Mouse (Mus musculus): ENCODE measurements around the gene Map4k2.
"Not testable (repeated sequence)": the region's sequence is repeated elsewhere in the genome, so short reads cannot be mapped to it uniquely, and the experiment has no call there.

The Map4k2 gene

GRCm38 (mm10) chr19:6306586-6306985 lies 34.3 kb upstream of the Map4k2 start:
- Histone ChIP-seq H3K27me3 (ENCODE audit: control insufficient read depth, insufficient read depth, low read length, poor library complexity, severe bottlenecking) (no peaks in the 10 kb centered on the region), H3K36me3 (ENCODE audit: control insufficient read depth, insufficient read depth, low read length, poor library complexity, severe bottlenecking) (no peaks in the 10 kb centered on the region)
- peak; percentile 87 for DNase-seq (ENCODE audit: low read depth, low spot score)

DNA sequence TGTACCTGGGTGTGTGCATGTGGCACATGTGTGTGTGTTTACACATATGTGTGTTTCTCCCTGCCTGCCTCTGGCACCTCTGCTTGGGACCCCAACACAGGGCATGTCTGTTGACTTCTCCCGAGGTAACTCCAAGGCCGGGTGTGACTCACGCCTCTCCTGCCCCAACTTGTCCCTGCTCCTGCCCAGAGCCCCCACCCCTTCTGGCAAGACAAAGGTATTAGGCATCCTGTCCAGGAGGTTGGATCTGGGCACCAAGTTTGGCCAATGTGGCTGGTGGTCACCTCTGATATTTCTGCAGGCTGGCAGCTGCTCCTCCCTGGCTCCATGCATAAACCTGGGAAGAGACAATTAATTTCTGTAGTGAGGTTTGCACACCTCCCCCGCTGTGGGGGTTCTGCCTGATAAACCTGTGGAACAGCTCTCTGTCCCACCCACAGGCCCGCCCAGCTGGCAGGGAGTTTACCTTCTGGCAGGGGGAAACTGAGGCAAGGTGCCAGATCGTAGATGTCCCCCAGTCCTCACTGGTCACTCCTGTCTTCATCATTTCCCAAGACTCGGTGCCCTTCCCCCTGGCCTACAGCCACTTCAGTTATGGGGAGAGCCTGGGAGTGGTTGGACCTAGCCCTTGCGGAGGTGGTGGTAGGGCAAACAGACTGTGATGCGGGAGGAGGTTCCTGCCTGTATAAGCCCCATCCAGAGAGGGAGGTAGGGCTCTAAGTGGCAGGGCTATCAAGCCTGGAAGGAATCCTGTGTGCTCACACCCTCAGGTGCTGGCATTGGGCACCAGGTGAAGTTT lies 33.0 kb upstream of the Map4k2 start:
- Histone ChIP-seq H3K27me3 (ENCODE audit: control insufficient read depth, insufficient read depth, low read length, poor library complexity, severe bottlenecking) (no peaks in the 10 kb centered on the region), H3K36me3 (ENCODE audit: control insufficient read depth, insufficient read depth, low read length, poor library complexity, severe bottlenecking) (no peaks in the 10 kb centered on the region)
- DNase-seq (ENCODE audit: low read depth, low spot score) = no peak

GRCm38 (mm10) chr19:6310181-6310580 lies 30.8 kb upstream of the Map4k2 start:
- Histone ChIP-seq H3K27me3 (ENCODE audit: control insufficient read depth, insufficient read depth, low read length, poor library complexity, severe bottlenecking) (no peaks in the 10 kb centered on the region), H3K36me3 (ENCODE audit: control insufficient read depth, insufficient read depth, low read length, poor library complexity, severe bottlenecking) (no peaks in the 10 kb centered on the region)
- no peak for DNase-seq (ENCODE audit: low read depth, low spot score)

DNA sequence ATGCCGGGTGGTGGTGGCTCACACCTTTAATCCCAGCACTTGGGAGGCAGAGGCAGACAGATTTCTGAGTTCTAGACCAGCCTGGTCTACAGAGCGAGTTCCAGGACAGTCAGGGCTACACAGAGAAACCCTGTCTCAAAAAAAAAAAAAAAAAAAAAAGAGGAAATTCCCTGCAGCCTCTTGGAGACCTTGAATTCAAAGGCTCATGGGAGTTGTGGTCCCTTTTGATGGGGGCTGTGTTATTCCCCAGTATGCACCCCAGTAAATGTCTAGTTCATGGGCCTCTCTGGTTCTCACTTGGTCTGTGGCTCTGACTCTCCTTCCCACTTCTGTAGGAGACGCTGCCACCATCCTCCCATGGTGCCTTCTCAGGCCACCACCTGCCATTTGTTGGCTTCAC lies 29.2 kb upstream of the Map4k2 start:
- H3K27me3 ChIP-seq (ENCODE audit: control insufficient read depth, insufficient read depth, low read length, poor library complexity, severe bottlenecking); H3K36me3 ChIP-seq (ENCODE audit: control insufficient read depth, insufficient read depth, low read length, poor library complexity, severe bottlenecking); DNase-seq (ENCODE audit: low read depth, low spot score): not testable (repeated sequence)

DNA sequence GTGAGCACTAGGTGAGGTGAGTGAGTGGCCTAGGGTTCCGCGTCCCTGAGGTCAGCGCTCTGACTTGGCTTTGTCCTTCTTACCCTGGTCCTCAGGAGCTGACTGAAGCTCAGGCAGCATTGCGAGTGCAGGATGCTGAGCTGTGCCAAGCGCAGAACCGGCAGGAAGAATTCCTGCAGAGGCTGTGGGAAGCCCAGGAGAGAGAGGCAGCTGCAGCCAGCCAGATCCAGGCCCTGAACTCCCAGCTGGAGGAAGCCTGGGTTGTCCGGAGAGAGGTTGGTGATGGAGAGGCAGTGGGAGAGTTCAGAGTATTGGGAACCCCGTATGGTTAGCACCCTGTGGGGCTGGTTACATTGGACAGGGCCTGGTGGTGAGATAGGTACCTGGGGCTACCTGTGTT lies 27.1 kb upstream of the Map4k2 start:
- Histone ChIP-seq H3K36me3 (ENCODE audit: control insufficient read depth, insufficient read depth, low read length, poor library complexity, severe bottlenecking) (0 out of 2 replicates have a peak, but pooled peaks cover 1% of the 10 kb centered on the region), H3K27me3 (ENCODE audit: control insufficient read depth, insufficient read depth, low read length, poor library complexity, severe bottlenecking) (no peaks in the 10 kb centered on the region)
- no peak for DNase-seq (ENCODE audit: low read depth, low spot score)

- Histone ChIP-seq H3K27me3 (ENCODE audit: control insufficient read depth, insufficient read depth, low read length, poor library complexity, severe bottlenecking) (no peaks in the 10 kb centered on the region), H3K36me3 (ENCODE audit: control insufficient read depth, insufficient read depth, low read length, poor library complexity, severe bottlenecking) (0 out of 2 replicates have a peak, but pooled peaks cover 1% of the 10 kb centered on the region)
- no peak for DNase-seq (ENCODE audit: low read depth, low spot score)
Observed at GRCm38 (mm10) chr19:6314513-6314912, 26.4 kb upstream of the Map4k2 start.

DNA sequence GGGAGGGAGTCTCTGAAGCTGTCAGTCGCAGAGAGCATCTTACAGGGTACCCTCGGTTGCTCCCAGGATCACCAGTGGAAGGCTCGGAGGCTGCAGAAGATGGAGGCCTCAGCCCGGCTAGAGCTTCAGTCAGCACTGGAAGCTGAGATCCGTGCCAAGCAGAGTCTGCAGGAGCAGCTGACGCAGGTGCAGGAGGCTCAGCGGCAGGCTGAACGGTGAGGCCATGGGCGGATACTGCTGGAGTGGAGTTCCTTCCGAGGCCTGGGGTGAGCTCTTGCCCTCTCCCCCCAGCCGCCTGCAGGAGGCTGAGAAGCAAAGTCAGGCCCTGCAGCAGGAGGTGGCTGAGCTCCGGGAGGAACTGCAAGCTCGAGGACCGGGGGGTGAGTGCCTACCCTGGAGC lies 25.4 kb upstream of the Map4k2 start:
- H3K36me3 ChIP-seq (ENCODE audit: control insufficient read depth, insufficient read depth, low read length, poor library complexity, severe bottlenecking) = 0 out of 2 replicates have a peak, but pooled peaks cover 1% of the 10 kb centered on the region
- no peak for DNase-seq (ENCODE audit: low read depth, low spot score)
- no peaks in the 10 kb centered on the region for H3K27me3 ChIP-seq (ENCODE audit: control insufficient read depth, insufficient read depth, low read length, poor library complexity, severe bottlenecking)

DNA sequence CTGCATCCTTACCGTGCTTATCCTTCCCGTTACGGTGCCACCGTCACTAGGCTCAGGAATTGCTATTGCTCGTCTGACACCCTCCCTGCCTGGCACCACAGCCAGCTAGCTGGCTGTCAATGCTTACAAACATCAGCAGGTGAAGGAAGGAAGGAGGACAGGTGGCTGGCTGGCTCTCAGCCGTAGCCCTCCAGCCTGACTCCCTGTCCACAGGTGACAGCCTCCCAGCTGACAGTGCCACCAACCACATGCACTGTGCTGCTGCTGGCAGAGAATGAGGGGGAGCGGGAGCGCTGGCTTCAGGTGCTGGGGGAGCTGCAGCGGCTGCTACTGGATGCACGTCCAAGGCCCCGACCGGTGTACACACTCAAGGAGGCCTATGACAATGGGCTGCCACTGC lies 22.8 kb upstream of the Map4k2 start:
- no peak for DNase-seq (ENCODE audit: low read depth, low spot score)
- H3K27me3 ChIP-seq (ENCODE audit: control insufficient read depth, insufficient read depth, low read length, poor library complexity, severe bottlenecking) = no peaks in the 10 kb centered on the region
- peaks cover 1% of the 10 kb centered on the region; the same call in 1 of the 2 replicates for H3K36me3 ChIP-seq (ENCODE audit: control insufficient read depth, insufficient read depth, low read length, poor library complexity, severe bottlenecking)

DNA sequence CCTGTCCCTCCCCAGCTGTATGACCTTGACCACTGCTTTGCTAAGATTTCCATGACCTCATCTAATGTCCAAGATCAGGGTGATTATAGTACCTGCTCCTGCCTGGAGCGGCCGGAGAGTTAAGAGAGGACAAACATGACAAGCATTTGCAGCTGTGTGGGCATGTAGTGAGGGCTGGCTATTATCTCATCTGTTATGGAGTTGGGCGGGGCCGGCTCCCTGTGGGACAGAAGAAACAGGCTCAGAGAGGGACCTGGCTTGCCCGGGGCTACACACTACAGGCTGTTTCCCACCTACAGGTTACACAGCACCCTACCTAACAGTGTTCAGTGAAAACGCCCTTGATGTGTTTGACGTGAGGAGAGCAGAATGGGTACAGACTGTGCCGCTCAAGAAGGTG lies 19.6 kb upstream of the Map4k2 start:
- H3K27me3 ChIP-seq (ENCODE audit: control insufficient read depth, insufficient read depth, low read length, poor library complexity, severe bottlenecking) = no peaks in the 10 kb centered on the region
- no peak for DNase-seq (ENCODE audit: low read depth, low spot score)
- H3K36me3 ChIP-seq (ENCODE audit: control insufficient read depth, insufficient read depth, low read length, poor library complexity, severe bottlenecking) = peaks cover 1% of the 10 kb centered on the region; the same call in 1 of the 2 replicates

DNA sequence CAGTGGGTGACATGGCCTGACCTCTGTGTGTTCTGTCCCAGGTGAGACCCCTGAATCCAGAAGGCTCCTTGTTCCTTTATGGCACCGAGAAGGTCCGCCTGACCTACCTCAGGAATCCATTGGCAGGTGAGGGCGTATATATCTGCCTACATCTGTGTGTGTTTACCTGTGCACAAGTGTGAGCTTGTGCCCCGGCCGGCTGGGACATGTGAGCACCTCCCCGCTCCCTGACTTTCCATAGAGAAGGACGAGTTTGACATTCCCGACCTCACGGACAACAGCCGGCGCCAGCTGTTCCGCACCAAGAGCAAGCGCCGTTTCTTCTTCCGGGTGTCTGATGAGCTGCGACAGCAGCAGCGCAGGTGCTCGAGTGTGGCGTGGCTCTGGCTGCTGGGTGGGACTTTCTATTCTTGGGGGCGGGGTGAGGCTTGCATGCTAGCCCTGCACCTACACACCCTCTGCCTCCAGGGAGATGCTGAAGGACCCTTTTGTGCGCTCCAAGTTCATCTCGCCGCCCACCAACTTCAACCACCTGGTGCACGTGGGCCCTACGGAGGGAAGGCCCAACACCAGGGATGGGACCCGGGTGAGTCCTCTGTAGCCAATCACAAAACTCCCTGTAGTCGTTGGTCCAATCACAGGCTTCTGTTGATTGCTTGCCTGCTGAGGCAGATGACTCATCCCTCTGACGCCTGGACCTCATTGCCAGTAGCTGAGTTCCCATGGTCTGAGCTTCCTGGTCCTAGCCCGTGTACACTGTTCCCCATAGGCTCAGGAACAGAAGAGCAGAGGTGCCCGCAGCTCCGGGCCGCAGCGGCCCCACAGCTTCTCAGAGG lies 18.9 kb upstream of the Map4k2 start:
- Histone ChIP-seq H3K36me3 (ENCODE audit: control insufficient read depth, insufficient read depth, low read length, poor library complexity, severe bottlenecking) (peaks cover 1% of the 10 kb centered on the region; the same call in 1 of the 2 replicates), H3K27me3 (ENCODE audit: control insufficient read depth, insufficient read depth, low read length, poor library complexity, severe bottlenecking) (no peaks in the 10 kb centered on the region)
- no peak for DNase-seq (ENCODE audit: low read depth, low spot score)

DNA sequence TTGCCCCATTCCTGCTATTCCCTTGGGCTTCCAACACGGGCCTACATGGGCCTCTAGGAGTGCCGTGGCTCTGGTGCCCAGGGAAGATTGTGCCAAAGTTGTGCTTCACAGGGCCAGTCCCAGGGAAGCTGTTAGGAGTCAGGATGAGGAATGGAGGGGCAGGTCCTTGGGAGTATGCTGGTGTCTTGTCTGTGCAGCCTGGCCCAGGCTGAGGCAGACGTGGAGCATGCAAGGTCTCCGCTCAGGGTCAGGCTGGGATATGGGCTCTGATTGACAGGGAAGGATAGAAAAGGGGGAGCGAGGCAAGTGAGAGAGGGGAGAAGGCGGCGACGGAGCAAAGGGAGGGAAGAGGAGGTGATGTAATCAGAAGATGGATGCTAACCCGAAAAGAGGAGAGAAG lies 16.2 kb upstream of the Map4k2 start:
- Histone ChIP-seq H3K36me3 (ENCODE audit: control insufficient read depth, insufficient read depth, low read length, poor library complexity, severe bottlenecking) (no peaks in the 10 kb centered on the region; the same call in 1 of the 2 replicates), H3K27me3 (ENCODE audit: control insufficient read depth, insufficient read depth, low read length, poor library complexity, severe bottlenecking) (no peaks in the 10 kb centered on the region)
- no peak for DNase-seq (ENCODE audit: low read depth, low spot score)

DNA sequence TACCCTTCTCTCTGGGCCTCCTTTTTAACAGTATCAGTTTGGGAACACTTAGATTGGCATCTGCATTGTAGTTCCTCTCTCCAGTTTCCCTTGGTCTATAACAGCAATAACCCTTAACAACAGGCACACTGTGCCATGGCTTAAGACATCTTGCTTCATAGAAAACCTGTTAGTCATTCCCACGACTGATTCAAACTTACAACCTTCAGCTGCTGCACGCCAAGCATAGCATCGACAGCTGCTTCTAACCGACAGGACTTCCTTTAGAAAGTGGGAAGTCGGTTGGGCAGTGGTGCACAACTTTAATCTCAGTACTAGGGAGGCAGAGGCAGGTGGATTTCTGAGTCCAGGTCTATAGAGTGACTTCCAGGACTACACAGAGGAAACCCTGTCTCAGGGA lies 9.8 kb upstream of the Map4k2 start:
- peak; percentile 49 for DNase-seq (ENCODE audit: low read depth, low spot score)
- Histone ChIP-seq H3K27me3 (ENCODE audit: control insufficient read depth, insufficient read depth, low read length, poor library complexity, severe bottlenecking) (no peaks in the 10 kb centered on the region), H3K36me3 (ENCODE audit: control insufficient read depth, insufficient read depth, low read length, poor library complexity, severe bottlenecking) (no peaks in the 10 kb centered on the region)

GRCm38 (mm10) chr19:6331719-6332516 lies 9.0 kb upstream of the Map4k2 start:
- peak; percentile 87 for DNase-seq (ENCODE audit: low read depth, low spot score)
- H3K27me3 ChIP-seq (ENCODE audit: control insufficient read depth, insufficient read depth, low read length, poor library complexity, severe bottlenecking) = no peaks in the 10 kb centered on the region
- no peaks in the 10 kb centered on the region for H3K36me3 ChIP-seq (ENCODE audit: control insufficient read depth, insufficient read depth, low read length, poor library complexity, severe bottlenecking)

DNA sequence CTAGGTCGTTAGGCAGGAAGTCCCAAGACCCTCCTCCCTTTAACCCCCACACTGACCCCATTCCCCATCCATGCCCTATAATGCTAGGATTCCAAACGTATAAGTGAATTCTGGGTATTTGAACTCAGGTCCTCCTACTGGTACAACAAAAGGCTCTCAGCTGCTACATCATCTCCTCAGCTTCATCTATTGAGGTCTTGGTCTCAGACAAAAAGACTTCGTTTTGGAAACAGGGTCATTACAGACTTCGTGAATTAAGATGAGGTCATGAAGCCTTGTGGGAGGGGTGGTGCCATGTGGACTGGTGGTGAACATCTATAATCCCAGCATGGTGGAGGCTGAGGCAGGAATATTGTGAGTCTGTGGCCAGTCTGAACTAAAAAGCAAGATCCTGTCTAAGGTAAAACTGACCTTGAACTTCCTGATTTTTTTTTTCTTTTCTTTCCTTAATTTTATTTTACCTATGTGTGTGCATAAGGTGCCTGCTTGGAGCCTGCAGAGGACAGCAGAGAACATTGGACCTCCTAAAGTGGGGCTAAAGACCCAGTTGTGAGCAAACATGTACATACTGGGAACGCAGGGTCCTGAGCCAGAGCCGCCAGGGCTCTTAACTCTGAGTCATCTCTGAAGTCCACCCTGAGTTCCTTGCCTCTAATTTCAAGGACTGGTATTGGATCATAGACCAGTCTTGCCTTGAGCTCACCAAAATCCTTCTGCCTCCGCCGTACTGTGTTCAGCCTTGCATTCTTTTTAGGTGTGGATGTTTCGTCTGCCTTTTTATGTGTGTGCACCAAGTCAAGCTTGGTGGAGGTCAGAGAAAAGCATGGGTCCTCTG lies 7.0 kb upstream of the Map4k2 start:
- DNase-seq (ENCODE audit: low read depth, low spot score) = no peak
- Histone ChIP-seq H3K27me3 (ENCODE audit: control insufficient read depth, insufficient read depth, low read length, poor library complexity, severe bottlenecking) (no peaks in the 10 kb centered on the region), H3K36me3 (ENCODE audit: control insufficient read depth, insufficient read depth, low read length, poor library complexity, severe bottlenecking) (peaks cover 3% of the 10 kb centered on the region; the same call in 1 of the 2 replicates)

Measured in splenic B cell, adult 2 months (primary cell).